Mouse (Mus musculus) neural tube, embryonic 11.5 days (tissue): ENCODE measurements around the gene Rgs3. TPM values are rescaled to one million over a fixed set of nuclear protein-coding genes. Genes with fewer than 3 reads are reported as not detected.
A peak's percentile ranks its signal among the peaks of the same experiment; 100 is the strongest.

Experiments used
- ATAC-seq: fragments of 200-750 bp; cut with Nextera tagmentation; 2 replicates; pipeline ENCODE4 v1.8.0; 2017; ENCODE audit warnings: moderate number of reproducible peaks, mild to moderate bottlenecking, moderate TSS enrichment, moderate library complexity; ENCODE audit not compliant: insufficient read depth, low FRiP score, low TSS enrichment
- DNase-seq: peaks from one replicate; pipeline ENCODE4 v3.0.0-alpha.2; 2015; ENCODE audit warnings: low spot score
- H3K27ac ChIP-seq: fragments of 300-500 bp; sonication (generic); 2 replicates; pipeline ENCODE4 v1.5.1; 2014; ENCODE audit warnings: low read depth, mild to moderate bottlenecking, low read length
- H3K27me3 ChIP-seq: fragments of 300-500 bp; sonication (generic); 2 replicates; pipeline ENCODE4 v1.6.1; 2014; ENCODE audit warnings: mild to moderate bottlenecking, low read length, mixed read lengths; ENCODE audit not compliant: control insufficient read depth, insufficient read depth
- H3K36me3 ChIP-seq: fragments of 300-500 bp; sonication (generic); 2 replicates; pipeline ENCODE4 v1.6.1; 2014; ENCODE audit warnings: mild to moderate bottlenecking, low read length, moderate library complexity, mixed read lengths; ENCODE audit not compliant: control insufficient read depth, insufficient read depth
- H3K4me1 ChIP-seq: fragments of 300-500 bp; sonication (generic); 2 replicates; pipeline ENCODE4 v1.6.1; 2014; ENCODE audit warnings: low read length, mixed read lengths; ENCODE audit not compliant: control insufficient read depth, insufficient read depth
- H3K4me2 ChIP-seq: fragments of 300-500 bp; sonication (generic); 2 replicates; pipeline ENCODE4 v1.6.1; 2014; ENCODE audit warnings: low read depth, mild to moderate bottlenecking, moderate library complexity
- H3K4me3 ChIP-seq: fragments of 300-500 bp; sonication (generic); 2 replicates; pipeline ENCODE4 v1.5.1; 2014; ENCODE audit warnings: low read depth, low read length
- H3K9ac ChIP-seq: fragments of 300-500 bp; sonication (generic); 2 replicates; pipeline ENCODE4 v1.6.1; 2014; ENCODE audit warnings: mild to moderate bottlenecking, low read length
- H3K9me3 ChIP-seq: fragments of 300-500 bp; sonication (generic); 2 replicates; pipeline ENCODE4 v1.6.1; 2016; ENCODE audit warnings: low read length; ENCODE audit not compliant: control insufficient read depth
- WGBS: fragments of 180-500 bp; shearing (Covaris S2); extraction: QIAGEN DNeasy Blood & Tissue Kit; methylation state at CpG from one replicate; pipeline ENCODE4 v1.1.7; 2014; 5-methylcytosine and 5-hydroxymethylcytosine counted together
- polyA plus RNA-seq: library from polyadenylated mRNA; unstranded; fragments of >200 nt; fragmentation: Nextera tagmentation; extraction: Ambion mirVana; gene quantifications from 2 replicates; pipeline ENCODE4 v1.2.1, GENCODE M21; 2014

Gene Rgs3
- polyA plus RNA-seq, 1 experiment from 2014 or later: 29.4 TPM

DNA sequence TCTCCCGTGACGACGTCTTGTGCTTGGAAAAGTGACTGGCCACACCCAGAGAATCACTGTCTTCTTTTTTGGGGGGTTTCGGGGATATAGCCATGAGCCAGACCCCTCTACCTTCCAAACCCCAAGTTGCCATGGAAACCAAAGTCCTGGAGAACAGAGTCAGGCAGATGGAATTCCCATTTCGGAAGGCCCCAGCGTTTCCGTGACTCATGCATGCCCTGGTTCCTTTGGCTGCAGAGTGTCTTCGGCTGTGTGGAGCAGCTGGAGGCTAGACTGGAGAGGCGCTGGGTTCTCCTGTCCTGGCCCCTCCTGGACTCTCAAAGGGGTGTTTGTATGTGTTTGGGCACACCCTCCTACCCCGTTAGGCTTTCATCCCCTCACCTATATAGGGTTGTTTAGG is 145.4 kb downstream of the Rgs3 start:
- Histone ChIP-seq H3K9ac (no peak overlapping the region), H3K4me3 (no peak overlapping the region), H3K27ac (no peak overlapping the region), H3K9me3 (no peaks in the 10 kb centered on the region), H3K4me2 (no peak overlapping the region), H3K36me3 (peaks cover 9% of the 10 kb centered on the region), H3K27me3 (no peaks in the 10 kb centered on the region), H3K4me1 (peaks cover 3% of the 10 kb centered on the region; the same call in 1 of the 2 replicates)
- no peak for DNase-seq
- WGBS: 72% methylated on average over 10 of the region's 10 CpGs
- no peak for ATAC-seq

- no peak overlapping the region for H3K4me2 ChIP-seq
- H3K9me3 ChIP-seq: no peaks in the 10 kb centered on the region
- H3K27ac ChIP-seq: no peak overlapping the region
- H3K4me3 ChIP-seq: no peak overlapping the region
- ATAC-seq (no peak), DNase-seq (no peak)
- H3K36me3 ChIP-seq: peaks cover 7% of the 10 kb centered on the region
- no peaks in the 10 kb centered on the region for H3K4me1 ChIP-seq
- H3K27me3 ChIP-seq: no peaks in the 10 kb centered on the region
- no peak overlapping the region for H3K9ac ChIP-seq
- WGBS: 55% methylated on average over 3 of the region's 3 CpGs
Observed at GRCm38 (mm10) chr4:62705749-62706148, 146.1 kb downstream of the Rgs3 start.

DNA sequence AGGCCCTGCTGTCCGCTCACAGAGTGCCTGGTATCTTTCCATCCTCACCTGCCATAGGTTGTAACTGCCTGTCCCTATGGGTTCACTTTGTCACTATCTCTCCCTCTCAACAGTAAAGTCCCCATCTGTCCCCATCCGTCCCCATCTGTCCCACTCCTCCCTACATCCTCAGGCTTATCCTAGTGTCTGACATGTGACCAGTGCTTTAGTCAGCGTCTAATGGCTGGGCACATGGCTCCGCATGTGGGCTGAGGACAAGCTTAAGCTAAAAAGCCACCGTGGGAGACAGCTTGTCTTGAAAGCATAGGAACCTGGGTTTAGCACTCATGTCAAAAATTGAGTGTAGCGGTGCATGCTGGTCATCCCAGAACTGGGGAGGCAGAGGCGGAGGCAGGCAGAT is 148.4 kb downstream of the Rgs3 start:
- WGBS: 82% methylated on average over 7 of the region's 7 CpGs
- Histone ChIP-seq H3K27ac (no peak overlapping the region), H3K4me2 (no peak overlapping the region), H3K4me1 (no peaks in the 10 kb centered on the region), H3K9me3 (no peaks in the 10 kb centered on the region), H3K4me3 (no peak overlapping the region), H3K36me3 (peaks cover 2% of the 10 kb centered on the region), H3K9ac (no peak overlapping the region), H3K27me3 (no peaks in the 10 kb centered on the region)
- ATAC-seq (no peak), DNase-seq (no peak)

GRCm38 (mm10) chr4:62708994-62709393 is 149.3 kb downstream of the Rgs3 start:
- Histone ChIP-seq H3K4me1 (no peaks in the 10 kb centered on the region), H3K4me2 (no peak overlapping the region), H3K9ac (no peak overlapping the region), H3K27ac (no peak overlapping the region), H3K36me3 (no peaks in the 10 kb centered on the region; the same call in 1 of the 2 replicates), H3K9me3 (no peaks in the 10 kb centered on the region), H3K27me3 (no peaks in the 10 kb centered on the region), H3K4me3 (no peak overlapping the region)
- ATAC-seq (no peak), DNase-seq (no peak)
- WGBS: 74% methylated on average over 1 of the region's 1 CpGs

- no peaks in the 10 kb centered on the region for H3K4me1 ChIP-seq
- no peaks in the 10 kb centered on the region for H3K27me3 ChIP-seq
- no peak overlapping the region for H3K4me3 ChIP-seq
- 87% methylated on average over 5 of the region's 5 CpGs for WGBS
- no peaks in the 10 kb centered on the region for H3K36me3 ChIP-seq
- DNase-seq (no peak), ATAC-seq (no peak)
- no peak overlapping the region for H3K4me2 ChIP-seq
- no peak overlapping the region for H3K9ac ChIP-seq
- no peaks in the 10 kb centered on the region for H3K9me3 ChIP-seq
- no peak overlapping the region for H3K27ac ChIP-seq
Observed at GRCm38 (mm10) chr4:62709448-62709847, 149.8 kb downstream of the Rgs3 start.

- DNase-seq (no peak), ATAC-seq (no peak)
- Histone ChIP-seq H3K9me3 (no peaks in the 10 kb centered on the region), H3K9ac (no peak overlapping the region), H3K4me2 (no peak overlapping the region), H3K36me3 (no peaks in the 10 kb centered on the region), H3K27ac (no peak overlapping the region), H3K4me1 (no peaks in the 10 kb centered on the region), H3K4me3 (no peak overlapping the region), H3K27me3 (no peaks in the 10 kb centered on the region)
- WGBS: 85% methylated on average over 7 of the region's 7 CpGs
Observed at GRCm38 (mm10) chr4:62711159-62711558, 151.5 kb downstream of the Rgs3 start.

GRCm38 (mm10) chr4:62711582-62711981 is 151.9 kb downstream of the Rgs3 start:
- Histone ChIP-seq H3K4me1 (no peaks in the 10 kb centered on the region), H3K27ac (no peak overlapping the region), H3K9ac (no peak overlapping the region), H3K27me3 (no peaks in the 10 kb centered on the region), H3K4me2 (no peak overlapping the region), H3K4me3 (no peak overlapping the region), H3K9me3 (no peaks in the 10 kb centered on the region), H3K36me3 (no peaks in the 10 kb centered on the region)
- 89% methylated on average over 4 of the region's 4 CpGs for WGBS
- ATAC-seq (no peak), DNase-seq (no peak)

DNA sequence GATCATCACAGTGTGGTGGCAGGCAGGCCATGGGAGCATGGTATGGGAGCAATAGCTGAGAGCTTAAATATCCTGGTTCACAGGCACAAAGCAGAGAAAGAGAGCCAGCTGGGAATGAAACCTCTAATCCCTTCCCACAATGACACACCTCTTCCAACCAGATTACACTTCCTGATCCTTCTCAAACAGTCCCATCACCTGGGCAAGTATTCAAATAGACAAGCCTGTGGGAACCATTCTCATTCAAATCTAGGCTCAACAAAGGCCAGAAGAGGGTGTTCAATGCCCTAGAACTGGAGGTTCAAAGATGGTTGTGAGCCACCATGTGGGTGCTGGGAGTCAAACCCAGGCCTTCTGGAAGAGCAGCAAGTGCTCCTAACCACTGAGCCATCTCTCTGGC is 161.2 kb downstream of the Rgs3 start:
- H3K4me3 ChIP-seq: no peak overlapping the region
- DNase-seq (no peak), ATAC-seq (no peak)
- no peaks in the 10 kb centered on the region for H3K9me3 ChIP-seq
- no peaks in the 10 kb centered on the region for H3K4me1 ChIP-seq
- no peaks in the 10 kb centered on the region for H3K36me3 ChIP-seq
- H3K27ac ChIP-seq: no peak overlapping the region
- H3K27me3 ChIP-seq: no peaks in the 10 kb centered on the region
- no peak overlapping the region for H3K9ac ChIP-seq
- H3K4me2 ChIP-seq: no peak overlapping the region

GRCm38 (mm10) chr4:62722021-62722426 is 162.4 kb downstream of the Rgs3 start:
- H3K4me3 ChIP-seq: no peak overlapping the region
- no peaks in the 10 kb centered on the region for H3K27me3 ChIP-seq
- H3K4me1 ChIP-seq: no peaks in the 10 kb centered on the region
- H3K4me2 ChIP-seq: no peak overlapping the region
- no peaks in the 10 kb centered on the region for H3K9me3 ChIP-seq
- no peak overlapping the region for H3K27ac ChIP-seq
- no peaks in the 10 kb centered on the region for H3K36me3 ChIP-seq
- no peak for ATAC-seq
- DNase-seq: peak; percentile 42
- WGBS: 43% methylated on average over 3 of the region's 3 CpGs
- H3K9ac ChIP-seq: no peak overlapping the region
